Mouse (Mus musculus): Measurements from ENCODE around the gene Mfsd12. TPM values are rescaled to one million over a fixed set of nuclear protein-coding genes. Genes with fewer than 3 reads are reported as not detected.

Mfsd12 gene
- polyA plus RNA-seq, 1 experiment: 13.7 TPM

GRCm38 (mm10) chr10:81346453-81347067 lies 10.7 kb upstream of the Mfsd12 start:
- H3K27me3 ChIP-seq (ENCODE audit: control insufficient read depth, insufficient read depth, low read length, poor library complexity, severe bottlenecking): peaks cover 7% of the 10 kb centered on the region

DNA sequence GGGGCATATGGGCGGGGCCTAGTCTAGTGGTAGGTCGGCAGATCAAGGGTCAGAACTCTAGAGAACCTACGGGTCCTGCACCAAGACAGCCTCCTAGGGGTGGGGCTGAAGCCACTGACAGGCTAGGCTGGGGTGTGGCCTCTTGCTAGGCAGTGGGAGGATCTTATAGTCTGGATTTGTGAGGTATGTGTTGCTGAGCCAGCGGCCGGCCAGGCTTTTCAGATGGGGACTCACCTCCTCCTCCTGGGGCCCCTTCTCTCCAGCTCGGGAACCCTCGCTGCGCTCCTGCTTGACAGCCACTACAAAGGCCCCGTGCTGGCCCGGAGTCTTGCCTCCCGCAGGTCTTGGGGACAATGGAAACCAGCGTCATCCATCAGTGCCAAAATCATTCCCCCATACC lies 8.1 kb upstream of the Mfsd12 start:
- TF ChIP-seq EP300 (IDR thresholded peaks at IDR 0.05; ENCODE audit: insufficient read depth, low read depth, low read length) (no peak; the same call in 1 of the 2 replicates), POLR2A (IDR thresholded peaks at IDR 0.05; ENCODE audit: insufficient read depth, low read length) (no peak), CTCF (IDR thresholded peaks at IDR 0.05; ENCODE audit: low read depth, low read length) (no peak)
- Histone ChIP-seq H3K4me1 (ENCODE audit: control insufficient read depth, insufficient read depth, low read length) (peaks cover 2% of the 10 kb centered on the region), H3K4me3 (ENCODE audit: low read depth, low read length) (peak overlapping the region; percentile 74), H3K36me3 (ENCODE audit: control insufficient read depth, insufficient read depth, low read length, poor library complexity, severe bottlenecking) (0 out of 2 replicates have a peak, but pooled peaks cover 3% of the 10 kb centered on the region), H3K9me3 (replicated peaks; ENCODE audit: control insufficient read depth, insufficient read depth, low read length, poor library complexity, severe bottlenecking) (no peaks in the 10 kb centered on the region), H3K27ac (ENCODE audit: insufficient read depth, low read length) (no peak overlapping the region), H3K27me3 (ENCODE audit: control insufficient read depth, insufficient read depth, low read length, poor library complexity, severe bottlenecking) (no peaks in the 10 kb centered on the region), H3K9ac (ENCODE audit: low read depth, poor library complexity, severe bottlenecking) (peak overlapping the region; percentile 88)

More at GRCm38 (mm10) chr10:81346453-81347067, 10.7 kb upstream of the Mfsd12 start:
- Histone ChIP-seq H3K9ac (ENCODE audit: low read depth, poor library complexity, severe bottlenecking) (peak overlapping the region; percentile 1; the same call in 1 of the 2 replicates), H3K9me3 (replicated peaks; ENCODE audit: control insufficient read depth, insufficient read depth, low read length, poor library complexity, severe bottlenecking) (no peaks in the 10 kb centered on the region), H3K27ac (ENCODE audit: insufficient read depth, low read length) (no peak overlapping the region), H3K4me3 (ENCODE audit: low read depth, low read length) (peak overlapping the region; percentile 46), H3K4me1 (ENCODE audit: control insufficient read depth, insufficient read depth, low read length) (peaks cover 2% of the 10 kb centered on the region), H3K36me3 (ENCODE audit: control insufficient read depth, insufficient read depth, low read length, poor library complexity, severe bottlenecking) (0 out of 2 replicates have a peak, but pooled peaks cover 3% of the 10 kb centered on the region)
- TF ChIP-seq CTCF (IDR thresholded peaks at IDR 0.05; ENCODE audit: low read depth, low read length) (no peak), EP300 (IDR thresholded peaks at IDR 0.05; ENCODE audit: insufficient read depth, low read depth, low read length) (no peak), POLR2A (IDR thresholded peaks at IDR 0.05; ENCODE audit: insufficient read depth, low read length) (peak; percentile 72)

GRCm38 (mm10) chr10:81349961-81350350 lies 7.3 kb upstream of the Mfsd12 start:
- peak overlapping the region; percentile 88 for H3K9ac ChIP-seq (ENCODE audit: low read depth, poor library complexity, severe bottlenecking)
- H3K27me3 ChIP-seq (ENCODE audit: control insufficient read depth, insufficient read depth, low read length, poor library complexity, severe bottlenecking): no peaks in the 10 kb centered on the region
- peak overlapping the region; percentile 15 for H3K27ac ChIP-seq (ENCODE audit: insufficient read depth, low read length)
- 0 out of 2 replicates have a peak, but pooled peaks cover 3% of the 10 kb centered on the region for H3K36me3 ChIP-seq (ENCODE audit: control insufficient read depth, insufficient read depth, low read length, poor library complexity, severe bottlenecking)
- H3K4me1 ChIP-seq (ENCODE audit: control insufficient read depth, insufficient read depth, low read length): peaks cover 2% of the 10 kb centered on the region
- no peaks in the 10 kb centered on the region for H3K9me3 ChIP-seq (replicated peaks; ENCODE audit: control insufficient read depth, insufficient read depth, low read length, poor library complexity, severe bottlenecking)
- TF ChIP-seq CTCF (IDR thresholded peaks at IDR 0.05; ENCODE audit: low read depth, low read length) (no peak), EP300 (IDR thresholded peaks at IDR 0.05; ENCODE audit: insufficient read depth, low read depth, low read length) (no peak), POLR2A (IDR thresholded peaks at IDR 0.05; ENCODE audit: insufficient read depth, low read length) (no peak)
- peak overlapping the region; percentile 74 for H3K4me3 ChIP-seq (ENCODE audit: low read depth, low read length)

- 0 out of 2 replicates have a peak, but pooled peaks cover 3% of the 10 kb centered on the region for H3K36me3 ChIP-seq (ENCODE audit: control insufficient read depth, insufficient read depth, low read length, poor library complexity, severe bottlenecking)
- no peaks in the 10 kb centered on the region for H3K9me3 ChIP-seq (replicated peaks; ENCODE audit: control insufficient read depth, insufficient read depth, low read length, poor library complexity, severe bottlenecking)
- H3K4me3 ChIP-seq (ENCODE audit: low read depth, low read length): peak within 1 kb of the TSS; percentile 98
- no peaks in the 10 kb centered on the region for H3K27me3 ChIP-seq (ENCODE audit: control insufficient read depth, insufficient read depth, low read length, poor library complexity, severe bottlenecking)
- H3K9ac ChIP-seq (ENCODE audit: low read depth, poor library complexity, severe bottlenecking): peak within 1 kb of the TSS; percentile 88
- peak within 1 kb of the TSS; percentile 88 for H3K27ac ChIP-seq (ENCODE audit: insufficient read depth, low read length)
- peaks cover 4% of the 10 kb centered on the region for H3K4me1 ChIP-seq (ENCODE audit: control insufficient read depth, insufficient read depth, low read length)
- TF ChIP-seq CTCF (IDR thresholded peaks at IDR 0.05; ENCODE audit: low read depth, low read length): peak; percentile 76
- no peak for TF ChIP-seq POLR2A (IDR thresholded peaks at IDR 0.05; ENCODE audit: insufficient read depth, low read length)
- 0 out of 2 replicates have a peak, but pooled peaks have one; percentile 4 for TF ChIP-seq EP300 (IDR thresholded peaks at IDR 0.05; ENCODE audit: insufficient read depth, low read depth, low read length)
These were observed 6.8 kb upstream of the Mfsd12 start, which contains the start of gene Hmg20b for GRCm38 (mm10) chr10:81350351-81351063. Gene Hmg20b, minus strand, starts transcription at chr10:81350480.

DNA sequence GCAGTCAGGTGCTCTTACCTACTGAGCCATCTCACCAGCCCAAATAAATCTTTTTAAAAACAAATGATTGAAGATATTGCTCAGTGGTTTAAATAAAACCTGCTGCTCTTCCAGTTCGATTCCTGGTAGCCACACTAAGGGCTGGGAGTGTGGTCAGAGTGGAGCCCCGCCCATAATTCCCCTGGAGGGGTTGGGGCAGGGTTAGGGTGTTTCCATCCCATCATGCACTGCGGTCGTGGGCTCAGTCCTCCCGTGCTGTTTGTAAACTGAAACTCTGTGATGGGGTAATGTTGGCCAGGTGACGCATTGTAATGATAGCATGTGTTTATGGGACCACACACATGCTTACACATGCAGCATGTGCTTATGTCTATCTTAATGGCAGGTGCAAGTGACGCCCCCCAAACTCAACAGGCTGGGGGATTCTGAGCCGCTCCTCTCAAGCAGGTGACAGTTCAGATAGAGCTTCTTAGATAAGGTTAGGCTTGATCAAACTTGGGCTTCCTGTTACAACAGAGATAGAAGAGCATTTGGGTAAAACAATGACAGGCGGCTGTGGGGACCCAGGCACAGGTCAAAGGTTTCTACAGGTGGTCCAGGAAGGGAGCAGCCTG lies 5.5 kb upstream of the Mfsd12 start:
- peaks cover 4% of the 10 kb centered on the region for H3K4me1 ChIP-seq (ENCODE audit: control insufficient read depth, insufficient read depth, low read length)
- H3K4me3 ChIP-seq (ENCODE audit: low read depth, low read length): peak overlapping the region; percentile 80
- peak overlapping the region; percentile 81 for H3K9ac ChIP-seq (ENCODE audit: low read depth, poor library complexity, severe bottlenecking)
- no peaks in the 10 kb centered on the region for H3K9me3 ChIP-seq (replicated peaks; ENCODE audit: control insufficient read depth, insufficient read depth, low read length, poor library complexity, severe bottlenecking)
- TF ChIP-seq EP300 (IDR thresholded peaks at IDR 0.05; ENCODE audit: insufficient read depth, low read depth, low read length): 0 out of 2 replicates have a peak, but pooled peaks have one; percentile 12
- TF ChIP-seq CTCF (IDR thresholded peaks at IDR 0.05; ENCODE audit: low read depth, low read length): no peak
- TF ChIP-seq POLR2A (IDR thresholded peaks at IDR 0.05; ENCODE audit: insufficient read depth, low read length): peak; percentile 29
- no peaks in the 10 kb centered on the region for H3K27me3 ChIP-seq (ENCODE audit: control insufficient read depth, insufficient read depth, low read length, poor library complexity, severe bottlenecking)
- peak overlapping the region; percentile 88 for H3K27ac ChIP-seq (ENCODE audit: insufficient read depth, low read length)
- 0 out of 2 replicates have a peak, but pooled peaks cover 3% of the 10 kb centered on the region for H3K36me3 ChIP-seq (ENCODE audit: control insufficient read depth, insufficient read depth, low read length, poor library complexity, severe bottlenecking)

Data from ES-Bruce4 (cell line).